Mouse (Mus musculus) liver, embryonic 12.5 days (tissue): ENCODE measurements around the gene Sned1. TPM values are rescaled to one million over a fixed set of nuclear protein-coding genes. Genes with fewer than 3 reads are reported as not detected.
"Not testable (repeated sequence)": the region's sequence is repeated elsewhere in the genome, so short reads cannot be mapped to it uniquely, and the experiment has no call there.

ENCODE experiments used
- ATAC-seq: fragments of 200-750 bp; cut with Nextera tagmentation; 2 replicates; pipeline ENCODE4 v1.8.0; 2017; ENCODE audit warnings: moderate number of reproducible peaks, mild to moderate bottlenecking, moderate library complexity
- H3K27ac ChIP-seq: fragments of 300-500 bp; sonication (generic); 2 replicates; pipeline ENCODE4 v1.5.1; 2016; ENCODE audit warnings: mild to moderate bottlenecking
- H3K27me3 ChIP-seq: fragments of 300-500 bp; sonication (generic); replicated peaks from 2 replicates; pipeline ENCODE4 v1.6.1; 2016; ENCODE audit warnings: mild to moderate bottlenecking, moderate library complexity
- H3K36me3 ChIP-seq: fragments of 300-500 bp; sonication (generic); 2 replicates; pipeline ENCODE4 v1.6.1; 2016; ENCODE audit warnings: mild to moderate bottlenecking, moderate library complexity
- H3K4me1 ChIP-seq: fragments of 300-500 bp; sonication (generic); 2 replicates; pipeline ENCODE4 v1.6.1; 2016
- H3K4me2 ChIP-seq: fragments of 300-500 bp; sonication (generic); 2 replicates; pipeline ENCODE4 v1.6.1; 2016; ENCODE audit warnings: mild to moderate bottlenecking, moderate library complexity
- H3K4me3 ChIP-seq: fragments of 300-500 bp; sonication (generic); 2 replicates; pipeline ENCODE4 v1.5.1; 2016; ENCODE audit warnings: mild to moderate bottlenecking, moderate library complexity
- H3K9ac ChIP-seq: fragments of 300-500 bp; sonication (generic); 2 replicates; pipeline ENCODE4 v1.6.1; 2016; ENCODE audit warnings: mild to moderate bottlenecking, moderate library complexity
- H3K9me3 ChIP-seq: fragments of 300-500 bp; sonication (generic); replicated peaks from 2 replicates; pipeline ENCODE4 v1.6.1; 2016; ENCODE audit warnings: mild to moderate bottlenecking, moderate library complexity
- WGBS: fragments of 180-500 bp; shearing (Covaris S2); methylation state at CpG from one replicate; pipeline ENCODE4 v1.1.7; 2016; ENCODE audit not compliant: insufficient replicate concordance; 5-methylcytosine and 5-hydroxymethylcytosine counted together
- polyA plus RNA-seq: library from polyadenylated mRNA; unstranded; fragments of >200 nt; fragmentation: Nextera tagmentation; extraction: Ambion mirVana; gene quantifications from 2 replicates; pipeline ENCODE4 v1.2.1, GENCODE M21; 2016

Gene Sned1
- polyA plus RNA-seq, 1 experiment from 2014 or later = 0.52 TPM

GRCm38 (mm10) chr1:93289678-93290214, 54.1 kb downstream of the Sned1 start:
- WGBS = 9% methylated on average over 3 of the region's 3 CpGs
- ATAC-seq = no peak
- no peak overlapping the region for H3K4me3 ChIP-seq
- H3K4me1 ChIP-seq = no peaks in the 10 kb centered on the region
- no peak overlapping the region for H3K4me2 ChIP-seq
- H3K9me3 ChIP-seq = no peaks in the 10 kb centered on the region
- no peaks in the 10 kb centered on the region for H3K36me3 ChIP-seq
- H3K27ac ChIP-seq = no peak overlapping the region
- no peaks in the 10 kb centered on the region for H3K27me3 ChIP-seq
- H3K9ac ChIP-seq = no peak overlapping the region

- H3K36me3 ChIP-seq = peaks cover 5% of the 10 kb centered on the region
- no peaks in the 10 kb centered on the region for H3K9me3 ChIP-seq
- WGBS = 55% methylated on average over 4 of the region's 4 CpGs
- H3K27ac ChIP-seq = no peak overlapping the region
- H3K27me3 ChIP-seq = no peaks in the 10 kb centered on the region
- no peaks in the 10 kb centered on the region for H3K4me1 ChIP-seq
- H3K4me2 ChIP-seq = no peak overlapping the region
- ATAC-seq = no peak
- H3K9ac ChIP-seq = no peak overlapping the region
- H3K4me3 ChIP-seq = no peak overlapping the region
These were observed 55.3 kb downstream of the Sned1 start for GRCm38 (mm10) chr1:93290956-93291355.

- Histone ChIP-seq H3K4me2 (no peak overlapping the region), H3K4me1 (no peaks in the 10 kb centered on the region), H3K4me3 (no peak overlapping the region), H3K9me3 (no peaks in the 10 kb centered on the region), H3K9ac (no peak overlapping the region), H3K27ac (no peak overlapping the region), H3K27me3 (no peaks in the 10 kb centered on the region), H3K36me3 (peaks cover 11% of the 10 kb centered on the region)
- ATAC-seq = no peak
- 74% methylated on average over 1 of the region's 1 CpGs for WGBS
These were observed 56.0 kb downstream of the Sned1 start for GRCm38 (mm10) chr1:93291591-93291990.

GRCm38 (mm10) chr1:93292006-93292405, 56.4 kb downstream of the Sned1 start:
- WGBS = 72% methylated on average over 8 of the region's 8 CpGs
- Histone ChIP-seq H3K9me3 (no peaks in the 10 kb centered on the region), H3K9ac (no peak overlapping the region), H3K4me2 (no peak overlapping the region), H3K4me1 (no peaks in the 10 kb centered on the region), H3K27ac (no peak overlapping the region), H3K27me3 (no peaks in the 10 kb centered on the region), H3K4me3 (no peak overlapping the region), H3K36me3 (peaks cover 14% of the 10 kb centered on the region)
- no peak for ATAC-seq

- not testable (repeated sequence) for ATAC-seq, H3K27me3 ChIP-seq, H3K9me3 ChIP-seq, H3K9ac ChIP-seq, H3K4me3 ChIP-seq, H3K4me1 ChIP-seq, H3K27ac ChIP-seq, H3K4me2 ChIP-seq
- peaks cover 34% of the 10 kb centered on the region for H3K36me3 ChIP-seq
- 70% methylated on average over 3 of the region's 3 CpGs for WGBS
These were observed 58.9 kb downstream of the Sned1 start for GRCm38 (mm10) chr1:93294491-93294890.

- 83% methylated on average over 4 of the region's 4 CpGs for WGBS
These were observed 64.2 kb downstream of the Sned1 start for GRCm38 (mm10) chr1:93299791-93300190.

GRCm38 (mm10) chr1:93300578-93300977, 64.9 kb downstream of the Sned1 start:
- 72% methylated on average over 3 of the region's 3 CpGs for WGBS
- no peak for ATAC-seq
- no peak overlapping the region for H3K4me2 ChIP-seq
- no peaks in the 10 kb centered on the region for H3K27me3 ChIP-seq
- peaks cover 86% of the 10 kb centered on the region for H3K36me3 ChIP-seq
- no peak overlapping the region for H3K4me3 ChIP-seq
- no peak overlapping the region for H3K9ac ChIP-seq
- no peaks in the 10 kb centered on the region for H3K9me3 ChIP-seq
- peaks cover 17% of the 10 kb centered on the region for H3K4me1 ChIP-seq
- H3K27ac ChIP-seq = no peak overlapping the region

More at GRCm38 (mm10) chr1:93299791-93300190, 64.2 kb downstream of the Sned1 start:
- Histone ChIP-seq H3K27ac (no peak overlapping the region), H3K27me3 (no peaks in the 10 kb centered on the region), H3K9ac (no peak overlapping the region), H3K4me1 (peaks cover 12% of the 10 kb centered on the region), H3K9me3 (no peaks in the 10 kb centered on the region), H3K4me3 (no peak overlapping the region), H3K36me3 (peaks cover 87% of the 10 kb centered on the region), H3K4me2 (no peak overlapping the region)
- no peak for ATAC-seq

GRCm38 (mm10) chr1:93305581-93306337, 70.1 kb downstream of the Sned1 start, which contains the start of gene Mterf4:
Mterf4 (minus strand) TSS chr1:93305915.
- Histone ChIP-seq H3K4me2 (peak within 1 kb of the TSS; percentile 83), H3K27me3 (no peaks in the 10 kb centered on the region), H3K27ac (no peak within 1 kb of the TSS), H3K9me3 (no peaks in the 10 kb centered on the region), H3K4me3 (peak within 1 kb of the TSS; percentile 90), H3K36me3 (peaks cover 59% of the 10 kb centered on the region), H3K4me1 (peaks cover 17% of the 10 kb centered on the region), H3K9ac (peak within 1 kb of the TSS; percentile 87)
- ATAC-seq = peak; percentile 93
- WGBS = 8% methylated on average over 36 of the region's 36 CpGs

- WGBS = 85% methylated on average over 6 of the region's 6 CpGs
These were observed 88.3 kb downstream of the Sned1 start for GRCm38 (mm10) chr1:93323973-93324372.

GRCm38 (mm10) chr1:93326446-93326845, 90.8 kb downstream of the Sned1 start:
- H3K36me3 ChIP-seq = peaks cover 96% of the 10 kb centered on the region

More at GRCm38 (mm10) chr1:93323973-93324372, 88.3 kb downstream of the Sned1 start:
- Histone ChIP-seq H3K4me1 (peaks cover 4% of the 10 kb centered on the region; the same call in 1 of the 2 replicates), H3K36me3 (peaks cover 96% of the 10 kb centered on the region), H3K4me2 (no peak overlapping the region), H3K27ac (no peak overlapping the region), H3K27me3 (no peaks in the 10 kb centered on the region), H3K9me3 (no peaks in the 10 kb centered on the region), H3K4me3 (no peak overlapping the region), H3K9ac (no peak overlapping the region)
- no peak for ATAC-seq

GRCm38 (mm10) chr1:93334621-93335020, 99.0 kb downstream of the Sned1 start:
- no peak overlapping the region for H3K4me3 ChIP-seq
- 0 out of 2 replicates have a peak, but pooled peaks cover 2% of the 10 kb centered on the region for H3K4me1 ChIP-seq
- no peak overlapping the region for H3K9ac ChIP-seq
- ATAC-seq = no peak
- no peak overlapping the region for H3K27ac ChIP-seq
- H3K4me2 ChIP-seq = no peak overlapping the region
- no peaks in the 10 kb centered on the region for H3K27me3 ChIP-seq
- 71% methylated on average over 2 of the region's 2 CpGs for WGBS
- H3K36me3 ChIP-seq = peaks cover 80% of the 10 kb centered on the region
- H3K9me3 ChIP-seq = no peaks in the 10 kb centered on the region

More at GRCm38 (mm10) chr1:93326446-93326845, 90.8 kb downstream of the Sned1 start:
- WGBS = 81% methylated on average over 3 of the region's 3 CpGs
- Histone ChIP-seq H3K4me1 (peaks cover 4% of the 10 kb centered on the region; the same call in 1 of the 2 replicates), H3K27ac (no peak overlapping the region), H3K9ac (no peak overlapping the region), H3K9me3 (no peaks in the 10 kb centered on the region), H3K4me3 (no peak overlapping the region), H3K27me3 (no peaks in the 10 kb centered on the region), H3K4me2 (no peak overlapping the region)
- ATAC-seq = no peak
